Mouse (Mus musculus) frontal cortex, postnatal 25 days (tissue): ENCODE data around the gene Wapl.
A peak's percentile ranks its signal among the peaks of the same experiment; 100 is the strongest.

Experiments
- DNase-seq, 2 experiments: peaks; one replicate each; pipeline ENCODE4 v3.0.0; 2022; ENCODE audit warnings: low spot score in 2 of 2

The Wapl gene

GRCm38 (mm10) chr14:34693970-34694369, 20.2 kb downstream of the Wapl start:
- DNase-seq = no peak

GRCm38 (mm10) chr14:34697376-34697775, 23.6 kb downstream of the Wapl start:
- no peak for DNase-seq

- no peak for DNase-seq
Observed at GRCm38 (mm10) chr14:34710209-34710608, 36.5 kb downstream of the Wapl start.

GRCm38 (mm10) chr14:34712027-34712426, 38.3 kb downstream of the Wapl start:
- DNase-seq = no peak

- no peak for DNase-seq
Observed at GRCm38 (mm10) chr14:34712857-34713256, 39.1 kb downstream of the Wapl start.

- DNase-seq = no peak
Observed at GRCm38 (mm10) chr14:34718150-34718549, 44.4 kb downstream of the Wapl start.

GRCm38 (mm10) chr14:34727709-34728108, 54.0 kb downstream of the Wapl start:
- no peak for DNase-seq

GRCm38 (mm10) chr14:34735405-34735804, 61.7 kb downstream of the Wapl start:
- no peak for DNase-seq

GRCm38 (mm10) chr14:34745401-34745800, 71.7 kb downstream of the Wapl start:
- no peak for DNase-seq

- no peak for DNase-seq
Observed at GRCm38 (mm10) chr14:34755731-34756130, 82.0 kb downstream of the Wapl start.

GRCm38 (mm10) chr14:34759938-34760337, 86.2 kb downstream of the Wapl start:
- no peak for DNase-seq

- DNase-seq = no peak
Observed at GRCm38 (mm10) chr14:34761082-34761959, 87.6 kb downstream of the Wapl start.

GRCm38 (mm10) chr14:34762682-34763081, 89.0 kb downstream of the Wapl start:
- no peak for DNase-seq

- no peak for DNase-seq
Observed at GRCm38 (mm10) chr14:34763771-34764539, 90.2 kb downstream of the Wapl start.

GRCm38 (mm10) chr14:34764908-34765307, 91.2 kb downstream of the Wapl start:
- DNase-seq = no peak

GRCm38 (mm10) chr14:34765380-34765779, 91.7 kb downstream of the Wapl start:
- DNase-seq = no peak

GRCm38 (mm10) chr14:34766181-34766580, 92.5 kb downstream of the Wapl start:
- no peak for DNase-seq

GRCm38 (mm10) chr14:34768373-34768772, 94.6 kb downstream of the Wapl start:
- DNase-seq = peak; percentile 58

GRCm38 (mm10) chr14:34769021-34769566, 95.4 kb downstream of the Wapl start:
- DNase-seq = peak; percentile 33 to 54

GRCm38 (mm10) chr14:34769567-34770158, 95.9 kb downstream of the Wapl start:
- DNase-seq = peak; percentile 21 to 22

- DNase-seq = no peak
Observed at GRCm38 (mm10) chr14:34770467-34770866, 96.7 kb downstream of the Wapl start.

- no peak for DNase-seq
Observed at GRCm38 (mm10) chr14:34771601-34772000, 97.9 kb downstream of the Wapl start.
